Mouse (Mus musculus): Measurements from ENCODE around the gene Hnf4a.

The Hnf4a gene

GRCm38 (mm10) chr2:163590211-163590610 lies 83.6 kb downstream of the Hnf4a start:
- no peak for DNase-seq (ENCODE audit: inconsistent age in 2 of 2, low spot score in 1 of 2)

- no peak for DNase-seq (ENCODE audit: inconsistent age in 2 of 2, low spot score in 1 of 2)
Measured at GRCm38 (mm10) chr2:163590996-163591395, 84.4 kb downstream of the Hnf4a start.

GRCm38 (mm10) chr2:163592084-163592483 lies 85.5 kb downstream of the Hnf4a start:
- peak in 1 of 2 experiments; percentile 64 for DNase-seq (ENCODE audit: inconsistent age in 2 of 2, low spot score in 1 of 2)

- no peak for DNase-seq (ENCODE audit: inconsistent age in 2 of 2, low spot score in 1 of 2)
Measured at GRCm38 (mm10) chr2:163593636-163594282, 87.2 kb downstream of the Hnf4a start.

DNA sequence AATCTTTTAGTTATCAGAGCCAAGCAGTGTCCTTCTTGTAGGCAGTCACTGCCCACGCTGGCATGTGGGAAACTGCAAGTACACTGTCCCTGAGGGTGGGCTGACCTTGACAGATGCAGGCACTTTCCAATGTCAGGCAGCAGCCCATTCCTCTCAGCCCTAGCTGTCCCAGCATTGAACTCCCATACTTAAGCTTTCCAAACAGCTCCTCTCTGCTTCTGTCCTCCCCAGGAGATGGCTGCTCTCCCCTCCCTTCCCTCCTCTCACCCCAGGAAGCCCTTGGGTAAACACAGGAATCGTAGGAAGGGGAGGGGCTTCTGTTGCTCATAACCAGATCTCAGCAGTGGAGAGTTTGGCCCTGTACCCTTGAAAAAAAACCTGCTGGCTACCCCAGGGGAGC lies 88.5 kb downstream of the Hnf4a start:
- DNase-seq (ENCODE audit: inconsistent age in 2 of 2, low spot score in 1 of 2): peak; percentile 65 to 74

- peak; percentile 84 to 85 for DNase-seq (ENCODE audit: inconsistent age in 2 of 2, low spot score in 1 of 2)
Measured at GRCm38 (mm10) chr2:163596057-163596872, 89.7 kb downstream of the Hnf4a start.

DNA sequence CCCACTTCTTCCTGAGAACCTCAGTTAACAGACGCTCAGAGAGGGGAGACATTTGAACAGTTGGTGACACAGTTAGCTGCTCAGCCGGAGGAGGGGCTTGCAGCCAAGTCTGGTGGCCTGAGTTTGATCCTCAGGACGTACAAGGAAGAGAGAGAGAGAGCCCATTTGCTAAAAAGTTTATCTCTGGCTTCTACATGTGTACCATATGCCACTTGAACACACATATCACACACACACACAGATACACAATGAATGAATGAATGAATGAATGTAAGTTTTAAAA lies 90.2 kb downstream of the Hnf4a start:
- DNase-seq (ENCODE audit: inconsistent age in 2 of 2, low spot score in 1 of 2): no peak

DNA sequence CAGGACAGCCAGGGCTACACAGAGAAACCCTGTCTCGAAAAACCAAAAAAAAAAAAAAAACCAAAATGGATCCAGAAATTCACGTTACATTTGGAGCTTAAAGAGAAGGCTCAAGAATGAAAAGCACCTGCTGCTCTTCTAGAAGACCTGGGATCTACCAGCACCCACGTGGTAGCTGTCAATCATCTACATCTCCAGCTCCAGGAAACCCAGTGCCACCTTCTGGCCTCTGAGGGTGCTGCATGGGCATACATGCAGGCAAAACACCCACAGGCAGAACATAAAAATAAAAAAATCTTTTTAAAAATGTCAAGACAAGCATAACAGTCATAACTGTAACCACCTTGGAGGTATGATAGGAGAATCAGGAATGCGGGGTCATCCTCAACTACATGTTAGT lies 91.1 kb downstream of the Hnf4a start:
- peak; percentile 41 to 73 for DNase-seq (ENCODE audit: inconsistent age in 2 of 2, low spot score in 1 of 2)

DNA sequence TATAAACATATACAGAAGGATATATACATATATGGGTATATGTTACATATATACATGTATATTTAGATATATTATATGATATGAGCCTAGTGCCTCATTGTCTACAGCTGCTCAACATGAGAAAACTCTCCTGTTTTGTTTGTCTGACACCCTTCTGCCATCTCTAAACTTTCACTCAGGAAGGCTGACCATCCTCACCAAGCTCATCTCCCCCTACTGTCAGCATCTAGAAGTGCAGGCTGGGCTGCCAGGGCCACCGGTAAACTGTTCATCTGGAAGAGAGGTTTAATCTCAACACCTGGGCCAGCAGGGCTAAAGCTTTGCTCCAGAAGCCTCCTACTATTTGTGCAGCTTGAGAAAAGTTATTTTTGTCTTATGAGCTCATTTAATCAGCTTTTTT lies 92.6 kb downstream of the Hnf4a start:
- peak; percentile 62 to 88 for DNase-seq (ENCODE audit: inconsistent age in 2 of 2, low spot score in 1 of 2)

GRCm38 (mm10) chr2:163601066-163601465 lies 94.5 kb downstream of the Hnf4a start:
- no peak for DNase-seq (ENCODE audit: inconsistent age in 2 of 2, low spot score in 1 of 2)

DNA sequence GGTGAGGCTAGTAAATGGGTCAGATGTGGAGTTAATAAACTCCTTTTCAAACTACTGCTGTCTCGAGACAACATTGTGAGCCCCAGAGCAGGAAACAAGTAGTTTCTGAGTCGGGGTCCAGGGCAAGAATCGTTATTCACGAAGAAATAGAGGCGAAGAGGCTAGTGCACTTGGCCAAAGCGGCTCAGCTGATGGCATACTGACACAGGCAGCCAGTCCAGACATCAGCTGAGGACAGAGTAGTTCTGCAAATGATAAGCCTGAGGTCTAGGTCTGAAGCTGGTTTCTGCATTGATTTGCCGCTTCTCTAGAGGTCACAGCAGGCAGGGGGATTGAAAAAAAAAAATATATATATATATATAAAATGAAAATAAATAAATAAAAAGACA lies 95.1 kb downstream of the Hnf4a start:
- DNase-seq (ENCODE audit: inconsistent age in 2 of 2, low spot score in 1 of 2): no peak

DNA sequence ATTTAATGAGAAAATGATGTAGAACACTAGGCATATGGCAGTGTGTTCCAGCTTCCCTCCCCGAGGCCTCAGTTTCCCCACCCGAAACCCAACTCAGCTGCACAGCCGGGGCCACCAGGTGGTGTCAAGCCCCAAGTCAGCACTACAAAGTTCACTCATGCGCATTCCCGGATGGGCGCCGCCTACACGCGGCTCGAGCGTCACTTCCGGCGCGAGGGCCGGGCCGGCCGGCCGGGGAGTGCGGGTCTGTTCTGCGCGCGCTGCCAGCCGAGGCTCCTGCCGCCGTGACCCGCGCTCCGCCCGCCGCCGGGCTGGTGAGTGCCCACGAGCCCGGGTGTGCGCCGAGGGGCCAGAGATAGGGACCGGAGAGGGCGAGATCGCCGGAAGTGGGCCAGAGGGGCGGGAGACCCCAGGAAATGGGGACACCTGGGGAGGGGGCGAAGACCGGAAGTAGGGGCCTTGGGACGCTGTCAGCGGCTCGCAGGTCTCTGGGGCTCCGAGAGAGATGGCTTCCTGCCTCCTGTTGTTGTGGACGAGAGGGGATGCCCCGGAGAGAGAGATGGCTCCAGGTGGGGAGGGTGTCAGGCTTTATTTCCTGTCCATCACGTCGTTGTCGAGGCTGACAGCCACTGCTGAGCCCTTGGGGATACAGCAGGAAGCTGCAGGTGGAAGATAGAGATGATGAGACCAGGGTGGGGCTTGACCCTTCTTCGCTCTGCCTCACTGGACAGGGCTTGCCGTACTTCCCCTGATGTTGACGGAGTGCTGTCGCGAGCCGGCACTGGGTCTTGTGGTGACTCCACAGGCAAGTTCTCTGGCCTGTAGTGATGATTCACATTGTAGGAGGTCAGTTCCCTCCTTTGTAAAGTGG lies 95.7 kb downstream of the Hnf4a start, which contains the start of gene Ttpal:
TSS of gene Ttpal (plus strand) at position 214 of the 871 bp plus-strand sequence.
- peak; percentile 91 to 95 for DNase-seq (ENCODE audit: inconsistent age in 2 of 2, low spot score in 1 of 2)

GRCm38 (mm10) chr2:163606161-163606560 lies 99.6 kb downstream of the Hnf4a start:
- no peak for DNase-seq (ENCODE audit: inconsistent age in 2 of 2, low spot score in 1 of 2)

- no peak for DNase-seq (ENCODE audit: inconsistent age in 2 of 2, low spot score in 1 of 2)
Measured at GRCm38 (mm10) chr2:163608008-163608407, 101.4 kb downstream of the Hnf4a start.

DNA sequence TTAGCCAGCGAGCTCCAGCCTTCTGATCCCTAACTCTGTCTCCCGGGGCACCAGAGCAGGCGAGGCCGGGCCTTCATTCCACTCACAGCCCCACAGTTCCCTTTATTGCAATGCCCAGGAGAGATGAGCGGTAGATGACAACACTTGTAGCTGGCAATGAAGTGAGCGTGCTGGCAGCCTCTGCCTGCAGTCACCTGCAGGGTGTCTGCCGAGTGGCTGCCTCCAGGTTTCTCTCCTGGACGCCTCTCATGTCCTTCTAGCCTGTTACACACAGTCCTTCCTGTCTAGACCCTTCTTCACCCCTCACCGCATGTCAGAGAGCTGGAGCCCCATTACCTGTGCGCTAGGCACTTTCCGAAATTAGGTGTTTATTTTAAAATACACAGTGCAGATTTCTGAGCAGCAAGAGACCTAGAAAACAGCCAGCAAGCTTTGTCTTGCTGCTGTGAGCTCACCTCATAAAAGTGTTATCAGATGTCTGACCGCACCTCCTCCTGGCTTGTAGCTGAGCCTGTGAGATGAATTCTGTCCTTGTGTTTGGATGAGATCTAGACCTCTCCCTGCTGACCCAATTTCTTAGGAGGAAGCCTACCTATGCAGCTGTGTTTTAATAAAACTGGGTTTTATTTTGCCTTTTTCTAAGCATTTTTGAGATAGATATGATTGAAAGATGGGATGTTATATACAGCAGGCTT lies 102.8 kb downstream of the Hnf4a start:
- DNase-seq (ENCODE audit: inconsistent age in 2 of 2, low spot score in 1 of 2): peak in 1 of 2 experiments; percentile 34

- DNase-seq (ENCODE audit: inconsistent age in 2 of 2, low spot score in 1 of 2): no peak
Measured at GRCm38 (mm10) chr2:163611176-163611575, 104.6 kb downstream of the Hnf4a start.

GRCm38 (mm10) chr2:163613206-163613605 lies 106.6 kb downstream of the Hnf4a start:
- DNase-seq (ENCODE audit: inconsistent age in 2 of 2, low spot score in 1 of 2): no peak

DNA sequence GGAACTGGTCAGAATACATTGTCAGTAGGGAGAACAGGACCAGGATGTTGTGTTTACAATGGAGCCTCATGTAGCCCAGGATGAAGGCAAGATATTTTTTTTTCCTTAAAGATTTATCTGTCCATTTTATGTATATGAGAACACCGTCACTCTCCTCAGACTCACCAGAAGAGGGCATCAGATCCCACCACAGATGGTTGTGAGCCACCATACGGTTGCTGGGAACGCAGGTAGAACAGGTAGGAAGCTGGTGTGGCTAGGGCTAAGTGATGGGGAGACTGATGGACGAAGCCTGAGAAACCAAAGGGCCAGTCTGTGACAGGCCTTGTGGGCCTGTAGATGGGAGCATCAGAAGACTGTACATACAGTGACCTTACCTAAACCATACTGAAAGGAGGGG lies 107.4 kb downstream of the Hnf4a start:
- no peak for DNase-seq (ENCODE audit: inconsistent age in 2 of 2, low spot score in 1 of 2)

GRCm38 (mm10) chr2:163615401-163615800 lies 108.8 kb downstream of the Hnf4a start:
- peak in 1 of 2 experiments; percentile 25 for DNase-seq (ENCODE audit: inconsistent age in 2 of 2, low spot score in 1 of 2)

DNA sequence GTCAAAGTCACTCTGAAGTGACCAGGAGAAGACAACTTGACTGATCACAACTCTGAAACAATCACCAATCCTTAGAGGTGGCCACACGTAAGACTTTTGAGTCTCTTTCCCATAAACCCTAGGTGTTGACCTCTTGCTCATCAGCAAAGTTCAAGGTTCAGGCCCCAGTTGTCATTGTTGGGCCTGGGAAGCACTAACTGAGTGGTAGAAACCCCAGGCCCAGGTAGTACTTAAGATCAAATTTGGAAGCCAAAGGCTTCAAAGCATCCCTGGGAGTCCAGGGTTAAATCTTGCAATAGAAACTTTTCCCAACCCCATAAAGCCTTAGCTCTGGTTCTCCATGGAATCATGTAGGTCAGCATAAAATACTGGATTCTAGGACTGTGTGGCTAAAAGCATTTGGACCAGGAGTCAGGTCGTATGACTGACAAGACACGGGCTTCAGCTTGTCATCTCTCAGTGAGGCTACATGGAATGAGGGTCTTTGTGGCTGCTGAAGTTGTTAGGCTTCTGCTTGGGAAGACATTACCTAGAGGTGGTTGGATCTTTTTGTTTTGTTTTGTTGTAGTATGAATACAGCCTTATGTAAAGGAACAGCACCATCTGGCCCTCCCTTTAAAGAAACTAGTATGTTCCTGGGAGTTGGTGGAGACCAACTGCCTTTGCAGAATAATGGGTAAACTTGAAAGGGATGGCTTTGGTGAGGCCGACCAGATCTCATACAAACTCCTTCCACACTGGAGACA lies 109.5 kb downstream of the Hnf4a start:
- DNase-seq (ENCODE audit: inconsistent age in 2 of 2, low spot score in 1 of 2): peak in 1 of 2 experiments; percentile 37

Data from adrenal gland, adult (tissue).